Mouse (Mus musculus): ENCODE results near the gene Patj. TPM values are rescaled to one million over a fixed set of nuclear protein-coding genes. Genes with fewer than 3 reads are reported as not detected.
"Not testable (repeated sequence)": the region's sequence is repeated elsewhere in the genome, so short reads cannot be mapped to it uniquely, and the experiment has no call there.

Gene Patj
- polyA plus RNA-seq, 1 experiment from 2014 or later = 13.4 TPM

- no peak for ATAC-seq (ENCODE audit: insufficient number of reproducible peaks, low FRiP score, low TSS enrichment, low read depth)
- H3K4me1 ChIP-seq = 0 out of 2 replicates have a peak, but pooled peaks cover 2% of the 10 kb centered on the region
- no peak overlapping the region for H3K9ac ChIP-seq
- no peak overlapping the region for H3K4me2 ChIP-seq
- H3K27me3 ChIP-seq = no peaks in the 10 kb centered on the region
- H3K27ac ChIP-seq = no peak overlapping the region
- no peaks in the 10 kb centered on the region for H3K9me3 ChIP-seq
- WGBS = 85% methylated on average over 6 of the region's 6 CpGs
- no peaks in the 10 kb centered on the region for H3K36me3 ChIP-seq
- H3K4me3 ChIP-seq = no peak overlapping the region
Observed at GRCm38 (mm10) chr4:98404412-98404811, 8.8 kb downstream of the Patj start.

- H3K4me1 ChIP-seq = 0 out of 2 replicates have a peak, but pooled peaks cover 2% of the 10 kb centered on the region
- H3K36me3 ChIP-seq = peaks cover 13% of the 10 kb centered on the region
- H3K9ac ChIP-seq = no peak overlapping the region
- no peak overlapping the region for H3K27ac ChIP-seq
- H3K4me3 ChIP-seq = no peak overlapping the region
- no peak for ATAC-seq (ENCODE audit: insufficient number of reproducible peaks, low FRiP score, low TSS enrichment, low read depth)
- H3K9me3 ChIP-seq = no peaks in the 10 kb centered on the region
- 89% methylated on average over 4 of the region's 4 CpGs for WGBS
- no peak overlapping the region for H3K4me2 ChIP-seq
- no peaks in the 10 kb centered on the region for H3K27me3 ChIP-seq
Observed at GRCm38 (mm10) chr4:98408455-98408854, 12.9 kb downstream of the Patj start.

GRCm38 (mm10) chr4:98415150-98415549, 19.6 kb downstream of the Patj start:
- H3K27me3 ChIP-seq; H3K27ac ChIP-seq; H3K4me1 ChIP-seq; H3K9me3 ChIP-seq; ATAC-seq (ENCODE audit: insufficient number of reproducible peaks, low FRiP score, low TSS enrichment, low read depth); H3K4me2 ChIP-seq; H3K9ac ChIP-seq; H3K4me3 ChIP-seq: not testable (repeated sequence)
- peaks cover 25% of the 10 kb centered on the region for H3K36me3 ChIP-seq
- 95% methylated on average over 8 of the region's 8 CpGs for WGBS

GRCm38 (mm10) chr4:98428371-98428770, 32.8 kb downstream of the Patj start:
- 0 out of 2 replicates have a peak, but pooled peaks cover 20% of the 10 kb centered on the region for H3K36me3 ChIP-seq
- no peak overlapping the region for H3K4me2 ChIP-seq
- H3K27ac ChIP-seq = no peak overlapping the region
- ATAC-seq (ENCODE audit: insufficient number of reproducible peaks, low FRiP score, low TSS enrichment, low read depth) = no peak
- no peak overlapping the region for H3K9ac ChIP-seq
- H3K9me3 ChIP-seq = no peaks in the 10 kb centered on the region
- 81% methylated on average over 8 of the region's 8 CpGs for WGBS
- no peaks in the 10 kb centered on the region for H3K4me1 ChIP-seq
- no peak overlapping the region for H3K4me3 ChIP-seq
- H3K27me3 ChIP-seq = no peaks in the 10 kb centered on the region

GRCm38 (mm10) chr4:98435641-98436457, 40.3 kb downstream of the Patj start:
- H3K36me3 ChIP-seq = 0 out of 2 replicates have a peak, but pooled peaks cover 9% of the 10 kb centered on the region
- no peaks in the 10 kb centered on the region for H3K9me3 ChIP-seq
- peaks cover 2% of the 10 kb centered on the region; the same call in 1 of the 2 replicates for H3K4me1 ChIP-seq
- H3K27me3 ChIP-seq = no peaks in the 10 kb centered on the region
- 85% methylated on average over 10 of the region's 10 CpGs for WGBS
- no peak for ATAC-seq (ENCODE audit: insufficient number of reproducible peaks, low FRiP score, low TSS enrichment, low read depth)
- H3K9ac ChIP-seq = no peak overlapping the region
- H3K4me2 ChIP-seq = no peak overlapping the region
- no peak overlapping the region for H3K4me3 ChIP-seq
- no peak overlapping the region for H3K27ac ChIP-seq

- no peaks in the 10 kb centered on the region for H3K27me3 ChIP-seq
- no peak overlapping the region for H3K9ac ChIP-seq
- ATAC-seq (ENCODE audit: insufficient number of reproducible peaks, low FRiP score, low TSS enrichment, low read depth) = no peak
- 61% methylated on average over 12 of the region's 12 CpGs for WGBS
- peaks cover 2% of the 10 kb centered on the region; the same call in 1 of the 2 replicates for H3K4me1 ChIP-seq
- H3K27ac ChIP-seq = no peak overlapping the region
- H3K4me2 ChIP-seq = no peak overlapping the region
- 0 out of 2 replicates have a peak, but pooled peaks cover 6% of the 10 kb centered on the region for H3K36me3 ChIP-seq
- no peak overlapping the region for H3K4me3 ChIP-seq
- no peaks in the 10 kb centered on the region for H3K9me3 ChIP-seq
Observed at GRCm38 (mm10) chr4:98436664-98437363, 41.2 kb downstream of the Patj start.

GRCm38 (mm10) chr4:98439261-98440005, 43.8 kb downstream of the Patj start:
- Histone ChIP-seq H3K27ac (no peak overlapping the region), H3K4me3 (no peak overlapping the region), H3K4me2 (no peak overlapping the region), H3K27me3 (no peaks in the 10 kb centered on the region), H3K36me3 (no peaks in the 10 kb centered on the region), H3K9ac (no peak overlapping the region), H3K4me1 (peaks cover 2% of the 10 kb centered on the region; the same call in 1 of the 2 replicates), H3K9me3 (no peaks in the 10 kb centered on the region)
- WGBS = 71% methylated on average over 8 of the region's 8 CpGs
- ATAC-seq (ENCODE audit: insufficient number of reproducible peaks, low FRiP score, low TSS enrichment, low read depth) = no peak

GRCm38 (mm10) chr4:98441248-98441647, 45.7 kb downstream of the Patj start:
- H3K27me3 ChIP-seq = no peaks in the 10 kb centered on the region
- no peak for ATAC-seq (ENCODE audit: insufficient number of reproducible peaks, low FRiP score, low TSS enrichment, low read depth)
- H3K27ac ChIP-seq = no peak overlapping the region
- 30% methylated on average over 3 of the region's 3 CpGs for WGBS
- H3K4me1 ChIP-seq = peaks cover 2% of the 10 kb centered on the region; the same call in 1 of the 2 replicates
- no peaks in the 10 kb centered on the region for H3K9me3 ChIP-seq
- H3K36me3 ChIP-seq = no peaks in the 10 kb centered on the region
- no peak overlapping the region for H3K4me3 ChIP-seq
- no peak overlapping the region for H3K4me2 ChIP-seq
- H3K9ac ChIP-seq = no peak overlapping the region

GRCm38 (mm10) chr4:98444437-98445139, 49.0 kb downstream of the Patj start:
- H3K4me2 ChIP-seq = no peak overlapping the region
- H3K9me3 ChIP-seq = no peaks in the 10 kb centered on the region
- no peaks in the 10 kb centered on the region for H3K27me3 ChIP-seq
- no peak overlapping the region for H3K9ac ChIP-seq
- H3K4me1 ChIP-seq = peaks cover 2% of the 10 kb centered on the region; the same call in 1 of the 2 replicates
- H3K4me3 ChIP-seq = no peak overlapping the region
- H3K36me3 ChIP-seq = no peaks in the 10 kb centered on the region
- no peak overlapping the region for H3K27ac ChIP-seq
- no peak for ATAC-seq (ENCODE audit: insufficient number of reproducible peaks, low FRiP score, low TSS enrichment, low read depth)
- WGBS = 85% methylated on average over 10 of the region's 10 CpGs

GRCm38 (mm10) chr4:98449564-98450263, 54.1 kb downstream of the Patj start:
- 59% methylated on average over 4 of the region's 4 CpGs for WGBS
- H3K4me1 ChIP-seq = peaks cover 8% of the 10 kb centered on the region
- no peaks in the 10 kb centered on the region for H3K36me3 ChIP-seq
- no peak overlapping the region for H3K4me3 ChIP-seq
- H3K27ac ChIP-seq = no peak overlapping the region
- no peak overlapping the region for H3K9ac ChIP-seq
- H3K4me2 ChIP-seq = no peak overlapping the region
- no peaks in the 10 kb centered on the region for H3K27me3 ChIP-seq
- ATAC-seq (ENCODE audit: insufficient number of reproducible peaks, low FRiP score, low TSS enrichment, low read depth) = no peak
- no peaks in the 10 kb centered on the region for H3K9me3 ChIP-seq

GRCm38 (mm10) chr4:98450308-98450707, 54.7 kb downstream of the Patj start:
- H3K4me3 ChIP-seq = no peak overlapping the region
- H3K9ac ChIP-seq = no peak overlapping the region
- ATAC-seq (ENCODE audit: insufficient number of reproducible peaks, low FRiP score, low TSS enrichment, low read depth) = no peak
- H3K36me3 ChIP-seq = no peaks in the 10 kb centered on the region
- no peaks in the 10 kb centered on the region for H3K9me3 ChIP-seq
- WGBS = 40% methylated on average over 11 of the region's 11 CpGs
- no peak overlapping the region for H3K4me2 ChIP-seq
- no peaks in the 10 kb centered on the region for H3K27me3 ChIP-seq
- H3K4me1 ChIP-seq = peaks cover 8% of the 10 kb centered on the region
- H3K27ac ChIP-seq = no peak overlapping the region

Data from limb, embryonic 15.5 days (tissue).